Mouse (Mus musculus) heart, adult 2 months (tissue): Measurements from ENCODE around the gene Acin1. TPM values are rescaled to one million over a fixed set of nuclear protein-coding genes. Genes with fewer than 3 reads are reported as not detected.

Experiments
- DNase-seq, 2 experiments: peaks; one replicate each; pipeline ENCODE4 v3.0.0; 2021
- H3K27ac ChIP-seq: fragments of 200-600 bp; 2 replicates; pipeline ENCODE4 v1.8.1; 2022
- H3K27me3 ChIP-seq: fragments of 200-500 bp; 2 replicates; pipeline ENCODE4 v1.6.1; 2012; ENCODE audit warnings: mild to moderate bottlenecking, low read length, inconsistent platforms, mixed read lengths; ENCODE audit not compliant: control insufficient read depth, insufficient read depth
- H3K36me3 ChIP-seq: fragments of 200-500 bp; 2 replicates; pipeline ENCODE4 v1.6.1; 2012; ENCODE audit warnings: low read length, inconsistent platforms; ENCODE audit not compliant: control insufficient read depth, insufficient read depth
- H3K4me1 ChIP-seq: fragments of 200-500 bp; 2 replicates; pipeline ENCODE4 v1.6.1; 2011; ENCODE audit warnings: low read length; ENCODE audit not compliant: control insufficient read depth, insufficient read depth
- H3K4me3 ChIP-seq: fragments of 200-600 bp; 2 replicates; pipeline ENCODE4 v1.8.1; 2022
- H3K79me2 ChIP-seq: fragments of 200-500 bp; replicated peaks from 2 replicates; pipeline ENCODE4 v1.6.1; 2012; ENCODE audit warnings: mild to moderate bottlenecking, inconsistent platforms, low read length, moderate library complexity, mixed read lengths; ENCODE audit not compliant: control insufficient read depth, insufficient read depth
- H3K9ac ChIP-seq: fragments of 200-500 bp; 2 replicates; pipeline ENCODE4 v1.6.1; 2012; ENCODE audit warnings: low read depth, mild to moderate bottlenecking, control low read depth, inconsistent platforms, low read length, mixed read lengths
- CTCF ChIP-seq: fragments of 200-600 bp; IDR thresholded peaks from 2 replicates; pipeline ENCODE4 v1.8.1; 2022; ENCODE audit warnings: antibody characterized with exemption, mild to moderate bottlenecking, moderate library complexity
- EP300 ChIP-seq: fragments of 200-500 bp; IDR thresholded peaks from 2 replicates; pipeline ENCODE4 v1.6.1; 2011; ENCODE audit warnings: low read depth, low read length, control low read depth; ENCODE audit not compliant: insufficient read depth
- POLR2A ChIP-seq: fragments of 200-500 bp; IDR thresholded peaks from 2 replicates; pipeline ENCODE4 v1.6.1; 2011; ENCODE audit warnings: mild to moderate bottlenecking, low read depth, low read length, control low read depth; ENCODE audit not compliant: insufficient read depth
- WGBS: fragments of 180-500 bp; shearing (Covaris S2); methylation state at CpG from one replicate; pipeline ENCODE4 v1.1.7; 2018; 5-methylcytosine and 5-hydroxymethylcytosine counted together
- intact Hi-C: fragments of 180-260 bp; cut with DNase I; formaldehyde crosslinking; loops from one replicate; pipeline ENCODE4 v1.15.1; 2025
- microRNA-seq, 2 experiments: library from miRNA; unstranded; fragments of <30 nt; microRNA quantifications; one replicate each; pipeline ENCODE4 v1.2.0; 2021
- polyA plus RNA-seq: library from polyadenylated mRNA; depleted of rRNA; stranded (reverse); fragments of >200 nt; gene quantifications from 2 replicates; pipeline ENCODE4 v1.2.3, GENCODE M21; 2012; rRNA removed
- total RNA-seq, 2 experiments: library from RNA; stranded (reverse); gene quantifications; 2 replicates each; pipeline ENCODE4 v1.2.3; 2021

The Acin1 gene
- total and polyA plus RNA-seq, 3 experiments = 59.9 to 84.9 (median 72.3) TPM

- Histone ChIP-seq H3K4me1 (peaks cover 3% of the 10 kb centered on the region), H3K79me2 (no peaks in the 10 kb centered on the region), H3K27me3 (no peaks in the 10 kb centered on the region), H3K4me3 (no peak overlapping the region; the same call in 1 of the 2 replicates), H3K36me3 (no peaks in the 10 kb centered on the region), H3K27ac (peak overlapping the region; percentile 50), H3K9ac (peak overlapping the region; percentile 21; the same call in 1 of the 2 replicates)
- WGBS = 11% methylated on average over 10 of the region's 10 CpGs
- DNase-seq = peak; percentile 59 to 72
- TF ChIP-seq POLR2A (0 out of 2 replicates have a peak, but pooled peaks have one; percentile 29), EP300 (0 out of 2 replicates have a peak, but pooled peaks have one; percentile 8), CTCF (no peak)
- intact Hi-C loops = no loop called here
Observed at GRCm38 (mm10) chr14:54592319-54592934, 94.3 kb downstream of the Acin1 start.

Small RNA genes lying within 50 kb of the gene (microRNA-seq; reads per million reads assigned to microRNA genes)
- gene Mir686 (0 reads per million in 2 experiments), gene Mir6948 (0 reads per million in 2 experiments)

Other genes with a start within 250 kb of the Acin1 start
- 10 to 100 TPM; 47.6 to 60.6 TPM for gene Lrp10, start 222.8 kb downstream of the Acin1 start, total RNA-seq
- 61.3 and 72.4 TPM in 2 replicates for gene Lrp10, start 222.8 kb downstream of the Acin1 start, polyA plus RNA-seq
- gene Rem2, start 210.8 kb downstream of the Acin1 start, total RNA-seq = not detected
- gene Rem2, start 210.8 kb downstream of the Acin1 start, polyA plus RNA-seq = not detected in 2 replicates
- gene Prmt5, start 169.4 kb downstream of the Acin1 start, total RNA-seq = 10 to 100 TPM; 27.4 to 29.7 TPM
- gene Prmt5, start 169.4 kb downstream of the Acin1 start, polyA plus RNA-seq = 26.8 and 35.8 TPM in 2 replicates
- 1 to 10 TPM; 3.5 to 3.8 TPM for gene Haus4, start 132.3 kb downstream of the Acin1 start, total RNA-seq
- gene Haus4, start 132.3 kb downstream of the Acin1 start, polyA plus RNA-seq = 3.2 and 4.1 TPM in 2 replicates
- gene Ajuba, start 109.4 kb downstream of the Acin1 start, total RNA-seq = 1 to 10 TPM; 4.6 to 4.8 TPM
- gene Ajuba, start 109.4 kb downstream of the Acin1 start, polyA plus RNA-seq = 7.8 and 13.4 TPM in 2 replicates
- 1 to 10 TPM; 5.9 to 6.4 TPM for gene 4931414P19Rik, start 80.9 kb downstream of the Acin1 start, total RNA-seq
- gene 4931414P19Rik, start 80.9 kb downstream of the Acin1 start, polyA plus RNA-seq = 2.4 and 4.4 TPM in 2 replicates
- 100 to 1,000 TPM; 164 to 187 TPM for gene Psmb5, start 68.9 kb downstream of the Acin1 start, total RNA-seq
- gene Psmb5, start 68.9 kb downstream of the Acin1 start, polyA plus RNA-seq = 180 and 209 TPM in 2 replicates
- not detected for gene Psmb11, start 65.5 kb downstream of the Acin1 start, total RNA-seq
- gene Psmb11, start 65.5 kb downstream of the Acin1 start, polyA plus RNA-seq = not detected in 2 replicates
- not detected for gene Gm17606, start 46.0 kb downstream of the Acin1 start, total RNA-seq
- gene Gm17606, start 46.0 kb downstream of the Acin1 start, polyA plus RNA-seq = not detected in 2 replicates
- under 1 TPM; 0.18 to 0.31 TPM for gene Cdh24, start 45.6 kb downstream of the Acin1 start, total RNA-seq
- gene Cdh24, start 45.6 kb downstream of the Acin1 start, polyA plus RNA-seq = 1.00 and 1.1 TPM in 2 replicates
- gene 1700123O20Rik, start 715 bp downstream of the Acin1 start, total RNA-seq = 10 to 100 TPM; 12.5 to 13.3 TPM
- gene 1700123O20Rik, start 715 bp downstream of the Acin1 start, polyA plus RNA-seq = 18.2 and 27.4 TPM in 2 replicates
- not detected for gene Gm29776, start 11.9 kb upstream of the Acin1 start, total RNA-seq
- gene Gm29776, start 11.9 kb upstream of the Acin1 start, polyA plus RNA-seq = 0.04 and 0.09 TPM in 2 replicates
- gene Cebpe, start 25.2 kb upstream of the Acin1 start, total RNA-seq = not detected
- gene Cebpe, start 25.2 kb upstream of the Acin1 start, polyA plus RNA-seq = 0.08 and 0.15 TPM in 2 replicates
- gene Slc7a8, start 95.0 kb upstream of the Acin1 start, total RNA-seq = 1 to 10 TPM; 2.6 to 3.3 TPM
- gene Slc7a8, start 95.0 kb upstream of the Acin1 start, polyA plus RNA-seq = 2.7 and 3.7 TPM in 2 replicates
- gene Rnf212b, start 127.2 kb upstream of the Acin1 start, total RNA-seq = not detected
- gene Rnf212b, start 127.2 kb upstream of the Acin1 start, polyA plus RNA-seq = 0.21 and 0.35 TPM in 2 replicates
- 1 to 10 TPM; 4.1 to 7.2 TPM for gene Homez, start 184.0 kb upstream of the Acin1 start, total RNA-seq
- gene Homez, start 184.0 kb upstream of the Acin1 start, polyA plus RNA-seq = 2.6 and 3.1 TPM in 2 replicates
- gene Ppp1r3e, start 190.6 kb upstream of the Acin1 start, total RNA-seq = 1 to 10 TPM; 2.8 to 3.4 TPM
- 4.8 and 4.9 TPM in 2 replicates for gene Ppp1r3e, start 190.6 kb upstream of the Acin1 start, polyA plus RNA-seq
- gene Bcl2l2, start 196.4 kb upstream of the Acin1 start, total RNA-seq = 10 to 100 TPM; 42.4 to 45.0 TPM
- 29.2 and 44.4 TPM in 2 replicates for gene Bcl2l2, start 196.4 kb upstream of the Acin1 start, polyA plus RNA-seq
- gene Gm20521, start 196.5 kb upstream of the Acin1 start, total RNA-seq = 1 to 10 TPM; 3.2 to 6.1 TPM
- not detected in 2 replicates for gene Gm20521, start 196.5 kb upstream of the Acin1 start, polyA plus RNA-seq
- 10 to 100 TPM; 51.4 to 52.2 TPM for gene Pabpn1, start 205.6 kb upstream of the Acin1 start, total RNA-seq
- gene Pabpn1, start 205.6 kb upstream of the Acin1 start, polyA plus RNA-seq = 66.2 and 91.7 TPM in 2 replicates
- gene Slc22a17, start 226.2 kb upstream of the Acin1 start, total RNA-seq = 1 to 10 TPM; 1.7 to 2.3 TPM
- 13.0 and 13.8 TPM in 2 replicates for gene Slc22a17, start 226.2 kb upstream of the Acin1 start, polyA plus RNA-seq
- gene Efs, start 239.2 kb upstream of the Acin1 start, total RNA-seq = 1 to 10 TPM; 1.9 to 3.0 TPM
- gene Efs, start 239.2 kb upstream of the Acin1 start, polyA plus RNA-seq = 5.1 and 5.4 TPM in 2 replicates
- gene Il25, start 245.8 kb upstream of the Acin1 start, total RNA-seq = not detected
- not detected in 2 replicates for gene Il25, start 245.8 kb upstream of the Acin1 start, polyA plus RNA-seq
- under 1 TPM in 1 of 2 experiments, not detected in 1; 0.30 TPM for gene Cmtm5, start 249.3 kb upstream of the Acin1 start, total RNA-seq
- 1.8 and 2.9 TPM in 2 replicates for gene Cmtm5, start 249.3 kb upstream of the Acin1 start, polyA plus RNA-seq